Mouse (Mus musculus) heart, adult 8-10 months (tissue): ENCODE data around the gene Has1. TPM values are rescaled to one million over a fixed set of nuclear protein-coding genes. Genes with fewer than 3 reads are reported as not detected.

Experiments used
- DNase-seq: peaks from one replicate; pipeline ENCODE4 v3.0.0; 2022; ENCODE audit warnings: low spot score
- total RNA-seq, 4 experiments: library from RNA; stranded (reverse); gene quantifications; 2 replicates each; pipeline ENCODE4 v1.2.4; 2022

Gene Has1
- under 1 TPM in 3 of 4 experiments, not detected in 1; 0.57 to 0.97 (median 0.75) TPM for total RNA-seq

DNA sequence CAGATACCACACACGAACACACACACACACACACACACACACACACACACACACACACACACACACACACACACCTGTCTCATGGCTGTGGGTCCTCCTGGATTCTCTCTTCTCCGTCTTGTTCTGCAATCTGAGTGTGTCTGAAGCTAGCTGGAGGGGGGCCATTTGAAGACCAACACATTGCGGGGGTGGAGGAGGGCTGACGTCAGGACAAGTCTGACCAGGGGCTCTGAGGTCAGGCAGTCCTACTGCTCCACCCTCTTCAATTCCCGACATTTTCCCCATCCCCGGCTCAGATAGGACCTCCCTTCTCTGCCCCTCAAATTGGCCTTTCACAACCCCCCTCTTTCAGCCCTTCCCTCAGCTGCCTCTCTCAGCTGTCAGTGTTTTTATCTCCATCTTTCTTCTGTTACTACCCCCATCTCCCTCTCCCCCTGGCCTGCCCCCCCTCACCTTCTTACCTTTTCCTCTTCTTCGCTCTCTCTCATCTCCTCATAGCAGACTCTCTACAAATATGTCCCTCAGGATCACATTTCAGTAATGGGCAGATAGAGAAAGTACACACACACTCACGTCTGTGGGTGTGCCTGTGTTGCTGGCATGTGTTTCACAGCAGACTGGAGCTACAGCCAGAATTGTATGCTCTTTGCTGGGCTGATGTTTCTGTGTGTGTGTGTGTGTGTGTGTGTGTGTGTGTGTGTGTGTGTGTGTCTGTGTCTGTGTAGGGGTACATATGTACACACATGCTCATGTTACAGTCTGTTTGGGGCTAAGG, at the start of gene Has1:
Gene Has1, minus strand, starts transcription at position 142 of the 775 bp plus-strand sequence.
- DNase-seq = no peak

DNA sequence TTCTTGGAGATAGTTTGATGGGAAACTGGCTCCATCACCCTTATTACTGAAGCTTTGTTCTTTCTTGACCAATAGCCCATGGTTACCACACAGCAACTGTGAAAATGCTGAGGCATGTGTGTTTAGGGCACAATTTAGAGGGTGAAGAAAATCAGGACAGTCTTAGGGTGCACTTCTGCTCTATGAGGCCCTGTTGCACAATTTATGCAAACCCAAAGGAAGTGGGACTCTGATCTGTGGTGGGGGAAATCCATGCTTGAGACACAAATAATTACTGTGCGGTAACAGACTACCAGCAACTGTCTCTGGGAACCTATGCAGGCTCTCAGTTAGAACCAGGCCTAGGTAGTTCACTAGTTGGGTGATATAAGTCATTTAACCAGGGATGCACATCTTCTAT, 45.8 kb upstream of the Has1 start:
- DNase-seq = no peak

- DNase-seq = no peak
Measured at GRCm38 (mm10) chr17:17899268-17899667, 44.3 kb upstream of the Has1 start.

DNA sequence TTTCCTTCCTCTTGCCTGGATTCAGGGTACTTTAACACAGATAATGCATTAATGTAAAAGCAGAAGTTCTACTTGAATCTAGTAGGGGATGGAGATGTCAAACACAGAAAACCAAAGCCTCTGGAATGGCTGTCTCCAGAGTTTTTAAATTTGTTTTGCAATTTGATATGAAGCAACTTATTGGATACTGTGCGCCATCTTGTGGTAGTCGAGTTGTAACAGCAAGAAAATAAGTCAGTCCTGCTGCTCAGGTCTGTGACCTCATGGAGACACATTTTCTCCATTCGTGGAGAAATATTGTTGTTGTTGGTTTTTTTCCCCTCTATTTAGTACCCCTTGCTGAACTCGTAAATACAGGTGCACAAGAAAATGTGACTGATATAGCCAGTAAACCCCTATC, 41.0 kb upstream of the Has1 start:
- peak; percentile 52 for DNase-seq

DNA sequence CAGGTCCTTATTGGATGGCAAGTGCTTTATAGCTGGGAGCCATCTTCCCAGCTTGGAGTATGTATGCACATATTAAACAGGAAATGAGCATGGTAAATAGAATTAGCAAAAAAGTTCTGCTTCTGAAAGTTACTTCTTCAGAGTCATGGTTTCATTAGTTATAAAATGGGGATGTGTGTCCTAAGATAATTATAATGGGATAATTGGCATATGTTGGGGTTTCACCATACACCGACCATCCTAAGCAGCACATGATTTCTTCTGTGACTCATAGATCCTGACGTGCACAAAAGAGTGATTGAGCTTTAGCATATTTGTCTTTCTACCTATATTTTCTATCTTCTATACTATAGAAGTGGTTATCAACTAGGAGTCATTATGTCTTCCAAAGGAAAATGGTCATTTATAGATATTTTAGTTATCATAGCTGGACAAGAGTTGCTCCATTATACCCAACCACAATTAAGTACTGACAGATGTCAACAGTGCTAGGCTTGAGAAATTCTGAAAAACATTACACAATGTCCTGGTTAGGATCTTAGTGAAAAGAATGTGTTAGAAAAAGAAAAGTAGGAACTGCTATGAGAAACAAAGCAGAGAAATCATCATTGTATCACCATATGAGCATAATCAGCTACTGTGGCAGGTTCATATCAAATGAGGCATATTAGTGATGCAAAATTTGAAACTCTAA, 34.9 kb upstream of the Has1 start:
- no peak for DNase-seq

GRCm38 (mm10) chr17:17887774-17888248, 32.8 kb upstream of the Has1 start, which contains the start of the genes Fpr2 and Fpr3:
TSS of gene Fpr2 (plus strand) at chr17:17887824.
TSS of gene Fpr3 (plus strand) at chr17:17887852.
- no peak for DNase-seq

- DNase-seq = no peak
Measured at GRCm38 (mm10) chr17:17883840-17884239, 28.8 kb upstream of the Has1 start, which contains the start of gene Fpr1. TSS of gene Fpr1 (minus strand) at chr17:17883940.

GRCm38 (mm10) chr17:17882672-17883071, 27.7 kb upstream of the Has1 start:
- no peak for DNase-seq

DNA sequence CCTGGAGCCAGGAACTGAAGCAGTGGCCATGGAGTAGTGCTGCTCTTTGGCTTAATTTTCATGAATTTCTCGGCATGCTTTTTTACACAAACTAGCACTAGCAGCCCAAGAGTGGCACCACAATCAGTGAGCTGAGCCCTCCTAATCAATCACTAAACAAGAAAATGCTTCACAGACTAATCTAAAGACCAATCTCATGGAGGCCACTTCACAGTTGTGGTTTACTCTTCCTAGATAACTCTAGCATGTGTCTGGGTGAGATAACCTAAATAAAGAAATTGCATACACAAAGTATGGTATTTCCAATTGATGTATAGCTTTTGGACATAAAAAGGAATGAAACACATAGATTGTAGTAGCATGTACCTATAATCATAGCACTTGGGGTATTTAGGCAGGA, 24.3 kb upstream of the Has1 start:
- no peak for DNase-seq

GRCm38 (mm10) chr17:17871697-17872096, 16.7 kb upstream of the Has1 start:
- DNase-seq = peak; percentile 35

DNA sequence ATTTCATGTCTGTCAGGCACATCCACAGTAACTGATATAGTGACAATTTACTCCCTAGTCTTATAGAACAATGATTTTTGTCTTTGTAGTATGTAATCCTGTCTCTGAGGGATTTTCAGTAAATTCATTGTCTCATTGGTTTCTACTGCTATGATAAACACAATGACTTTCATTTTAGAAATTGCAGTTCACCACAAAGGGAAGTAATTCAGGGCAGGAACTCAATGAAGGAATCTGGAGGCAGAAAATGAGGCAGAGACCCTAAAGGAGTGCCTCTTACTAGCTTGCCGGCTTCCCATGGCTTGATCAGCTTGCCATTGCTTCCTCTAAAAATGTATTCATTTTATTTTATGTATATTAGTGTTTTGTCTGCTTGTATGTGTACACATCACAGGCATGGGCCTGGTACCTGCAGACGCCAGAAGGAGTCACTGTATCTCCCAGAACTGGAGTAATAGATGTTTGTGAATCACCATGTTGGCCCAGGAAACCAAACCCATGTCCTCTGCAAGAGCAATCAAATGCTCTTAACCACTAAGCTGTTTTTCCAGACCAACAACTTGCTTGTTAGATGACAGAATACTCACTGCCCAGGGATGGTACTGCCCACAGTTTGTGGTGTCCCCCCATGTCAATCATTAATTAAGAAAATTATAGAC, 16.0 kb upstream of the Has1 start:
- DNase-seq = no peak

GRCm38 (mm10) chr17:17866801-17867469, 11.9 kb upstream of the Has1 start:
- peak; percentile 33 for DNase-seq

DNA sequence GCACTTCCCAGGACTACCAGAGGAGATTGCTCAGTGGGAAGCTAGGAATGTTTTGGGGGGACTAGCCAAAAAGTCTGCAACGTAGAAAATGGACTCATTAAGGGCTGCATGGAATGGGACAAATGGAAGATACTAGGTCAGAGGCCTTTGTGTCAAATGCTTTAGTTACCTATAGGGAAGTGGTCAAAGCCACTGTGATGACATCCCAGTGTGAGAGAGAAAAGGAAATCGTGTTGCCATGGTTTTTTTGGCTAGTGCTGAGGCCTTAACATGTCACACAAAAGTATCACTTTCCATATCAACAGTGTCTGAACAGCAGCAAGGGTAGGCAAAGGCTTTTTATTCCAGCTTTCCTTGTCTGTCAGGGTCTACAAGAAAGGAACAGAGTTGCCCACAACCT, 10.2 kb upstream of the Has1 start:
- no peak for DNase-seq

DNA sequence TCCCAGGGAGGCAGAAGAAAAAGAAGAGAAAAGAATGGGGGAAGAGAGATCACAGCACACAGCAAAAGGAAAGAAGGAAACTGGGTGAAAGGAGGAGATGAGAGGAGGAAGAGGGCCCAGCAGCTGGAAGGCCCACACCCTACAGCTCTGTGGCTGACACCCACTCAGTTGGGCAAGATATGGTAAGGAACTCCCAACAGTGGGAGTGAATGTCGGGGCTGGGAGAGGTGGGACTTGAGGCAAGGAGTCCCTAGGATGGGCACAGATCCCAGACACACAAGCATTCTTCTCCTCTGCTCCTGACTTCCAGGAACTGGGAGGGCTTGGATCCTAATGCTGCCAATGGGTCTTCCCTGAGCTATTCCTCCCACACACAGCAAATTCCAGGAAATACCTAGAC, 7.4 kb upstream of the Has1 start:
- no peak for DNase-seq

- DNase-seq = no peak
Measured at GRCm38 (mm10) chr17:17860110-17860509, 5.1 kb upstream of the Has1 start.

- no peak for DNase-seq
Measured at GRCm38 (mm10) chr17:17857446-17857845, 2.4 kb upstream of the Has1 start.

DNA sequence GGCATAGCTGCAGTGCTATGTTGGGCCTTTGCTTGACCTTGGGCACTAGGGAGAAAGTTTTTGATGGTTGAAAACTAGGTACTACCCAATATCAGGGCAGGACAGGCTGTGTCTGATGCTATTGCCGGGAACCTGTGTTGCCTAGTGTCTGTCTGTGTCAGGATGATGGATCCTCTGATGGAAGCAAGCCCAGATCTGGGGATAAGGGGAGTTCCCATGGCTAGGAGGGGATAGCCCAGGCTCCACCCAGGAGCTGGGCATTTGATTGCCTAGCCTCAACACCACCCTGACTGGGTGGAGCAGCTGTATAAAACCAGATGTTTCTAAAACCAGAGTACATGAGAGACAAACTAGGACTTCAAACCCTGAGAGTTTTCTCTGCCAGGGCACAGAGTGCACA, 1.6 kb upstream of the Has1 start:
- no peak for DNase-seq

- DNase-seq = no peak
Measured at GRCm38 (mm10) chr17:17849906-17850712, 4.9 kb downstream of the Has1 start.

- no peak for DNase-seq
Measured at GRCm38 (mm10) chr17:17848988-17849387, 6.0 kb downstream of the Has1 start.

DNA sequence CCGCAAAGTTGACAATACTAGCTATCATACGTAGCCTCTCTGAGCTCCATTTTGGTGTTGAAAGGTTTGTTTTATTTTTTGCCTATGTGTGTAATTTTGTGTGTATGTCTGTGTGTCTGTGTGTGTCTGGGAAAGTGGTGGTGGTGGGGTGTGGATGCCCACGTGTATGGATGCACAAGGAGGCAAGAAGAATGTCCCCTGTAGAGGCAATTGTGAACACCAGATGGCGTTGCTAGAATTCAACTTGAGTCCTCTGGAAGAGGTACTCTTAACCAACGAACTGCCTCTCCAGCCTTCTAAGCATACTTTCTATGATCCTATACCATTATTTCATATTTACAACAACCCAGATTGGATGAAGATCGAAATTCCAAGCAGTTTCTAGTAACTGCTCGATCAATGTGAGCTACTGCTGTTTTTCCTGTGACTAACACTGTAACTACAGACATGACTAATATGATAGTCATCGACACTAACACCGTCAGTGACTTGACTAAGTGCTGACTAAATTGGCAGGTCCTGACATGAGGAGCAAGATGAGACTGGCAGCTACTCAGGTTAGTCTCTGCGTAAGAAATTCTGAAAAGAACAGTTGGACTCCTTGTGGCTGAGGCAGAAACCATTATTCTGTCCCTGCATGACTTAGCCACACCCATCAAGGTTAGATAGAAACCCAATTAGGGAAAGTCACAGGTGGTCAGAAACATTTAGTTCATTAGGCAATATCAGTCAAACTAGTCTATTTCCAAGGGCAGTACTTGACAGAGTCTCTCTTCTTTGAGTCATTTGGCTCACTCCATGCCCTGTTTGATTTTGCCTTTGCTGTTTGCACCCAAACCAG, 9.6 kb downstream of the Has1 start:
- no peak for DNase-seq
